Mouse (Mus musculus) lung, embryonic 16.5 days (tissue): ENCODE results near the gene Olfr292. TPM values are rescaled to one million over a fixed set of nuclear protein-coding genes. Genes with fewer than 3 reads are reported as not detected.

ENCODE experiments used
- ATAC-seq: fragments of 200-750 bp; cut with Nextera tagmentation; 2 replicates; pipeline ENCODE4 v1.8.0; 2017; ENCODE audit warnings: low read depth, mild to moderate bottlenecking, moderate library complexity
- H3K27ac ChIP-seq: fragments of 300-500 bp; sonication (generic); 2 replicates; pipeline ENCODE4 v1.5.1; 2014; ENCODE audit warnings: mild to moderate bottlenecking, control low read depth, low read length
- H3K27me3 ChIP-seq: fragments of 300-500 bp; sonication (generic); 2 replicates; pipeline ENCODE4 v1.6.1; 2014; ENCODE audit warnings: low read depth, low read length, mixed read lengths; ENCODE audit not compliant: control insufficient read depth, insufficient read depth
- H3K36me3 ChIP-seq: fragments of 300-500 bp; sonication (generic); 2 replicates; pipeline ENCODE4 v1.6.1; 2014; ENCODE audit warnings: low read length; ENCODE audit not compliant: control insufficient read depth, insufficient read depth
- H3K4me1 ChIP-seq: fragments of 300-500 bp; sonication (generic); replicated peaks from 2 replicates; pipeline ENCODE4 v1.6.1; 2014; ENCODE audit warnings: low read length, mixed read lengths; ENCODE audit not compliant: control insufficient read depth, insufficient read depth
- H3K4me2 ChIP-seq: fragments of 300-500 bp; sonication (generic); 2 replicates; pipeline ENCODE4 v1.6.1; 2014; ENCODE audit warnings: low read depth, low read length, control low read depth
- H3K4me3 ChIP-seq: fragments of 300-500 bp; sonication (generic); 2 replicates; pipeline ENCODE4 v1.5.1; 2014; ENCODE audit warnings: mild to moderate bottlenecking, low read length, control low read depth
- H3K9ac ChIP-seq: fragments of 300-500 bp; sonication (generic); 2 replicates; pipeline ENCODE4 v1.6.1; 2014; ENCODE audit warnings: low read length, control low read depth
- H3K9me3 ChIP-seq: fragments of 300-500 bp; sonication (generic); 2 replicates; pipeline ENCODE4 v1.6.1; 2016; ENCODE audit warnings: low read length; ENCODE audit not compliant: control insufficient read depth
- WGBS: fragments of 180-500 bp; shearing (Covaris S2); extraction: QIAGEN DNeasy Blood & Tissue Kit; methylation state at CpG from one replicate; pipeline ENCODE4 v1.1.7; 2014; 5-methylcytosine and 5-hydroxymethylcytosine counted together
- polyA plus RNA-seq: library from polyadenylated mRNA; unstranded; fragments of >200 nt; fragmentation: Nextera tagmentation; extraction: Ambion mirVana; gene quantifications from 2 replicates; pipeline ENCODE4 v1.2.1, GENCODE M21; 2015

Olfr292 gene
- polyA plus RNA-seq = not detected in 2 replicates

GRCm38 (mm10) chr7:86688030-86688429 lies at the start of gene Olfr292:
Olfr292 (plus strand) TSS chr7:86688330.
- H3K27ac ChIP-seq = no peak within 1 kb of the TSS
- H3K9ac ChIP-seq = no peak within 1 kb of the TSS
- no peaks in the 10 kb centered on the region for H3K4me1 ChIP-seq
- H3K9me3 ChIP-seq = no peaks in the 10 kb centered on the region
- no peaks in the 10 kb centered on the region for H3K27me3 ChIP-seq
- no peaks in the 10 kb centered on the region for H3K36me3 ChIP-seq
- no peak within 1 kb of the TSS for H3K4me3 ChIP-seq
- no peak for ATAC-seq
- no peak within 1 kb of the TSS for H3K4me2 ChIP-seq

DNA sequence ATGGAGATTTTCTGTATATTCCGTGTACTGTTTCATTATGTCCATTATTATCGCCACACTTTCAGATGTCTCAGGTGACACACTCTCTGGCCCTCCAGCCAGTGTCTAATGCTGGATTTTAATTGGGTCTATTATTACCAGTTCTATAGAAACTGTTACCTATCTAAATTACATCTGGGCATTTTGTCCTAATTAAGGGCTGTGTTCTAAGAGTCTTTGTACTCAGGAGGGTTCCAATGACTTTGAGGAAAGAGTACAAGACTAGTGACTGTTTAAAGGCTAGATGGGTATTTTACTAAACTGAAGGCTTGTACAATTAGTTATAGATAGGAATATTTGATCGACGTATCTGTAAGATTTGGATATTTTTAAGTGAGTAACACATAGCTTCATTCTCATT lies 39.4 kb upstream of the Olfr292 start, which contains the start of gene Olfr293:
Olfr293 (plus strand) TSS at position 301 of the 400 bp plus-strand sequence.
- Histone ChIP-seq H3K4me2 (no peak within 1 kb of the TSS), H3K27ac (no peak within 1 kb of the TSS), H3K4me1 (no peaks in the 10 kb centered on the region), H3K9ac (no peak within 1 kb of the TSS), H3K9me3 (no peaks in the 10 kb centered on the region), H3K4me3 (no peak within 1 kb of the TSS), H3K36me3 (no peaks in the 10 kb centered on the region), H3K27me3 (no peaks in the 10 kb centered on the region)
- no peak for ATAC-seq
- WGBS = 90% methylated on average over 4 of the region's 4 CpGs

GRCm38 (mm10) chr7:86725013-86725412 lies 36.9 kb downstream of the Olfr292 start:
- no peak overlapping the region for H3K4me2 ChIP-seq
- H3K9ac ChIP-seq = no peak overlapping the region
- no peak overlapping the region for H3K27ac ChIP-seq
- ATAC-seq = no peak
- no peaks in the 10 kb centered on the region for H3K27me3 ChIP-seq
- H3K4me1 ChIP-seq = no peaks in the 10 kb centered on the region
- no peak overlapping the region for H3K4me3 ChIP-seq
- no peaks in the 10 kb centered on the region for H3K9me3 ChIP-seq
- no peaks in the 10 kb centered on the region for H3K36me3 ChIP-seq

Other genes with a start within 250 kb of the Olfr292 start
- not detected in 2 replicates for gene Olfr299, start 228.4 kb upstream of the Olfr292 start, polyA plus RNA-seq
- gene Olfr298, start 195.8 kb upstream of the Olfr292 start, polyA plus RNA-seq = not detected in 2 replicates
- not detected in 2 replicates for gene Olfr297, start 168.4 kb upstream of the Olfr292 start, polyA plus RNA-seq
- not detected in 2 replicates for gene Olfr295, start 104.5 kb upstream of the Olfr292 start, polyA plus RNA-seq
- gene Olfr294, start 71.7 kb upstream of the Olfr292 start, polyA plus RNA-seq = not detected in 2 replicates
- not detected in 2 replicates for gene Olfr293, start 39.3 kb upstream of the Olfr292 start, polyA plus RNA-seq
- 0.13 and 0.24 TPM in 2 replicates for gene Folh1, start 87.6 kb downstream of the Olfr292 start, polyA plus RNA-seq
- not detected in 2 replicates for gene Vmn2r77, start 106.7 kb downstream of the Olfr292 start, polyA plus RNA-seq
- not detected in 2 replicates for gene Vmn2r78, start 226.8 kb downstream of the Olfr292 start, polyA plus RNA-seq